Mouse (Mus musculus): Measurements from ENCODE around the gene Lrp2.

Gene Lrp2

DNA sequence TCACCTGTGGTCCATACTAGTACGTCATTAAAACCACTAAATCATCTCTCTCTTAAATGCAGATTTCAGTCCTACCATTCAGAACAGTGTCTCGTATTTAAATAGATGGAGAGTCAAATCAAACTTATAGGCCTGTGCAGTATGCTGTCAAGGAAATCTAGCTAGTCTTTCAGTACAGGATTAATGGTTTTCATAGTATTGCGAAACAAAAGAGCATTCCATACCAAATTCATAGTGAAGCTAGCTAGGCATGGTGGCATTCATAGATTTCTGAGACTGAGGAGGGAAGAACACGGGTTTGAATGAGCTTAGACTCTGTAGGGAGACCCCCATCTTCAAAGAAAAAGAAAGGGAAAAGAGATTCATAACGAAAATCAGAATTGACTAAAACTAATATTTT, 74.1 kb downstream of the Lrp2 start:
- DNase-seq (ENCODE audit: low spot score): no peak

DNA sequence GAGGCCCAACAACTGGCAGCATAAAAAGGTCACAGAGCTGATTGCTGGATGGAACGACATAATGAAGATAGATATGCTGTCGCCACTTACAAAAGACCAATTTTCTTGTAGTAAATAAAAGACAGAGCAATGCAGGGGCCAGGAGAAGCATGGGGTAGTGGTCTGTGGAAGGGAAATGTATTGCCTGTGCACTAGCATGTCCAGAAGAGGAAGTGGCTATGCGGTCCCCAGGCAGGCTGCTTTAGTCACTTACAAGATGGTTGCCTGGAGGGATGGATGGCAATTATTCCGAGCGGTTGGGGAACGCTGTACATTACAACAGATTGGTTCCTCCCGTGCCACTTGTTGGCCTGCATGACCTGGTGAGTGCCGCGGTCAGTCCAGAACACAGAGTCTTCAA, 85.5 kb downstream of the Lrp2 start:
- no peak for DNase-seq (ENCODE audit: low spot score)

DNA sequence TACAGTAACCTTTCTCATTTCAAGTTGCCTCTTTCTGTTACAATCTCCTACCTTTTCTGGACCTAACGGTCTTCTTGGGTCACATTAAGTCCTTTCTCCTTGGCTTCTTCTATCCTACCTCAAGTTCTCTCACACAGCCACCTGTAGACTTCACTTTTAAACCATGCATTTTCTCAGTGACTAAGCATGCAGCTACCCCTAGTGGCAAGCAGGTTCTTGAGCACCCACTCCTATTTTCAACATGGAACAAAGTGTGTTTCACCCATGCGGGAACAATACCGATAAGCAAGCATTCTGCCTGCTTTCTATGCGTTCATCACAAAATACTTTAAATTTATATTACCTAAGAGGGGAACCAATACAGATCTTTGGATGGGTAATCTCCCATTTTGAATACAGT, 92.7 kb downstream of the Lrp2 start:
- DNase-seq (ENCODE audit: low spot score): no peak

DNA sequence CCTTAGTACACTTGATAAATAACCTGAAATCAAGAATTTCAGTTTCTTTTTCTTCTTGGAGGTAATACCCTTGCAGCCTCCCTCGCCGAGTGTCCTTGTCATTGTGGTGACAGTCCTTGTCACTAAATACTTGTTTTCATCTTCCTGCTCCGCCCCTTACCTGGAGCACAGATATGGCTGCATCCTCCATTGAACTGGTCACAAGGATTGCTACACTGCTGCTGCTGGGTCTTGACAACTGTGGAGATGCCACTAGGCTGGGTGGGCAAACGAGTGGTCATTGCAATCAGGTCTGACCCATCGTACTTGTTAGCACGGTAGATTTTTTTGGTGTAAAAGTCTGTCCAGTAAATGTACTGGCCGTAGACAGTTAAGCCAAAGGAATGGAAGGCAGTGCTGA, 104.9 kb downstream of the Lrp2 start:
- DNase-seq (ENCODE audit: low spot score): no peak

DNA sequence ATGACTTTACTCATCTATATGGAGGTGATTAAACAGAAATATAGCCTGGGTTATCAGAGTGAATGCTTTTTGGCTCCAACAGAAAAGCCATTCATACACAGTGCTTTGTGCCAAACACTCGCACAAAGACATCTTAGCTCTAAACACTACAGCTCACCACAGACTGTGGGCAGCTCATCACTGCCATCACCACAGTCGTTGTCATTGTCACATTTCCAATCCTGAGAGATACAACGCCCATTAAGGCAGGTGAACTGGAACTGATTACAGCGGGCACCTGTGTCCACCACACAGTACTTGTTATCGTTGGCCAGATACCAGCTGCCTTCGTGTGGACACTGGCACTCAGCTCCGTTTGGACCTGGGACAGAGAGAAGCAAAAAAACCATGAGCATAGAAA, 106.0 kb downstream of the Lrp2 start:
- no peak for DNase-seq (ENCODE audit: low spot score)

DNA sequence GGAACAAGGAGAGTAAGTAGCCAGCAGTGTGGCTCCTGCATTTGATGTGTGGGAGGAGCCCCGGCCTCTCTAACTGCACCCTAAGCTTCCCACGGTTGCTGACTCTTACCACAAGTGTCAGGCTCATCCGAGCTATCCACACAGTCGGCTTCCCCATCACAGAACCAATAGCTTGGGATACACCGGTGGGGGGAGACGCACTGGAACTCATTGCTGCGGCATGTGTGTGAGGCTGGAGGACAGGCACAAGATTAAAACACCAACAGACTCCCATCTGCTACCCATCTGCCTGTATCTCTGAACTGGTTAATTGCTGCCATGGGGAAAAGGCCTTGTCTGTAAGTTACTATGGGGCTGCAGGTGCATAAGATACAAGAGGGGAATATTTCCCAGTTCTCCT, 109.0 kb downstream of the Lrp2 start:
- DNase-seq (ENCODE audit: low spot score): no peak

DNA sequence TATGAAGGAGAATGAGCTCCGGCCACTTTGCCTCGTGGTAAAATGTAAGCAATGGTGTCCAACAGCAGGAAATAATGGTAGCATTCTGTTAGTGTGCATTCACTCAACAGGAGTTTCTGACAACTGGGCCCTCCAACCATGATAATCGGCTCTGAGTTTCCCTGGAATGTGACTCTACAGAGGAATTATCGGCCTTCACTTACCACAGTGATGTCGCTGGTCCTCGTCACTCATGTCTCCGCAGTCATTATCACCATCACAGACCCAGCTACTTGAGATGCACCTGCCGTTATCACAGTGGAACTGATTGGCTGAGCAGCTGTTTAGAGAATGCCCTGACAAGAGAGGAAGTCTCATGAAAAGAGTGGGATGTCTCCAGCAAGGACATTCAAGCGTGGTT, 110.7 kb downstream of the Lrp2 start:
- no peak for DNase-seq (ENCODE audit: low spot score)

DNA sequence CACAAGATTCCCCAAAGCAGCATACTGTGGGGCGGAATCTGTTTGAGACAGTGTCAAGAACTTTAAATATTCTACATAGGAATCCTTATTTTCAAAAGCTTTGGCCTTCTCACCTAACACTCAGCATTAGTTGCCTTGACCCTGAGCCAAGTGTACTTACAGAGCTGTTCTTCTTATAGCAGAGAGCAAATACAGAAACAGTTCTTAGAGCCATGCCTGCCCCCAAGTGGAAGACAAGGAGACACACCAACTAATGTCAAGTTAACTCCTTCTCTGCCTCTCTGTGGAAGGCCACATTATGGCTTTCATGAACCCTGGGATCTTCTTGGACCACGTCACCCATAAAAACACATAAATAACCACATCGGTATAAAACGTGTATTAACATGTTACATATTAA, 114.0 kb downstream of the Lrp2 start:
- DNase-seq (ENCODE audit: low spot score): no peak

DNA sequence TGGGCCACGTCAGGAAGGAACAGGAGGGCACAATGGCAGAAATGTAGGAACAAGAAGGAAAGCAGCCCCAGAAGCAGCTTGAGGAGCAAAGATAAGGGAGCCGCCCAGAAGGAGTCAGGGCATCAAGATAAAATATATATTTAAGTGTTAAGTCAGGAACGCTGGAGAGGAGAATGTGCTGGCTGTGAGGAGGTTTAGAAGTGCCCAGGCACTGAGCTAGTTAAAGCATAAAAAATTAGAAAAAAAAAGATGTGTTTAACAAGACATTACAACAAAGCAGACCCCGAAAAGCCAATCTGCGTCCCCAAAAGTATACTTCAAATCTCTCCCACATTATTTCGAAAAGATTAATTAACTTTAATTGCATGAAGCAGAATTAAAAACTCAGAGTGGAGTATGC, 122.3 kb downstream of the Lrp2 start:
- no peak for DNase-seq (ENCODE audit: low spot score)

DNA sequence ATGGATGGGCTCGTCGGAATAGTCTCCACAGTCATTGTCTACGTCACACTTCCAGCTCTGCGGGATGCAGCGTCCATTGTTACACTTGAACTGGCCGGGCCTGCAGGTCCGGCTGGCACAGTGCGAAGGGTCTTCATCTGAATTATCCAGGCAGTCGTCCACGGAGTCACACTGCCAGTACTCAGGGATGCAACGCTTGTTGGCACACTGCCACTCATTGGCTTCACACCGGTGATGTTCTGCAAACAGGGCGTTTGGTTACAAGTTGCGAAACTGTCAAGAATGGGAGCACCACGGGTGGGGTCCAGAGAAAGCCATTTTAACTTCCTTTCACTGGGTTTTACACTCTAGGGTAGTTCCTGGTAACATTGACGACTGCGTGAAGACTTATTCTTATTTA, 126.4 kb downstream of the Lrp2 start:
- no peak for DNase-seq (ENCODE audit: low spot score)

DNA sequence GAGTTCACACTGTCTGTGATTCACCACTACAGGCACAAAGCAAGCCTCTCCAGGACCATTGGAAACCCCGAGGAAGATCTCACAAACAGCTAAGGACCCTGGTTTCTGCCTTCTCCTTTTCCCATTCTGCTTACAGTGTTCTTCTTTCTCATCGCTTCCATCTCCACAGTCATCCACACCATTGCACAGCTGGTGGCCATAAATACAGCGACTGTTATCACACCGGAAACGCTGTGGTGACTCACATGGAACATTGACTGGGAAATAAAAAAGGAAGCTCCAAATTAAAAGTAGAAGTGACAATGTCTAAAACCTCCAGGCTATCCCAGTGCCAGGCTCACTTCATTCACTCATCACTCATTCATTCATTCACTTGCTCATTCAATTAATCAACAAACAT, 134.7 kb downstream of the Lrp2 start:
- DNase-seq (ENCODE audit: low spot score): no peak

DNA sequence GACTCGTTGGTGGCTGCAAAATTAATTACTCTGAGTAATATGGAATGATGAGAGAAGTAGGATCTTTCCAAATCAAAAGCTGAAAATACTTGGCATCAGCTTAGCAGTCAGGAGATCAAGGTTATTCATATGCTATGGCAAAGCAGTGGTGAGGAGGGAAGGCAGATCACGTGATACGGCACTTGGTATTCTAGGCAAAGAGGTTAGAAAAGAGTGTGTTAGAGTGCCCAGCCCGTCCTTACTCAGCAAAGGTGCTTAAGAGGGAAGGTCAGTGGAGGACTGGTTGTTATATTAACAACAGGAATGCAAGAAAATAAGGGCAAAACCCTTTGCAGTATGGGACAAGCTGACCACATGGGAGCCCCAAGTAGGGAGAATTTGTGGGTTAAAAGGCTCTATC, 137.3 kb downstream of the Lrp2 start:
- no peak for DNase-seq (ENCODE audit: low spot score)

DNA sequence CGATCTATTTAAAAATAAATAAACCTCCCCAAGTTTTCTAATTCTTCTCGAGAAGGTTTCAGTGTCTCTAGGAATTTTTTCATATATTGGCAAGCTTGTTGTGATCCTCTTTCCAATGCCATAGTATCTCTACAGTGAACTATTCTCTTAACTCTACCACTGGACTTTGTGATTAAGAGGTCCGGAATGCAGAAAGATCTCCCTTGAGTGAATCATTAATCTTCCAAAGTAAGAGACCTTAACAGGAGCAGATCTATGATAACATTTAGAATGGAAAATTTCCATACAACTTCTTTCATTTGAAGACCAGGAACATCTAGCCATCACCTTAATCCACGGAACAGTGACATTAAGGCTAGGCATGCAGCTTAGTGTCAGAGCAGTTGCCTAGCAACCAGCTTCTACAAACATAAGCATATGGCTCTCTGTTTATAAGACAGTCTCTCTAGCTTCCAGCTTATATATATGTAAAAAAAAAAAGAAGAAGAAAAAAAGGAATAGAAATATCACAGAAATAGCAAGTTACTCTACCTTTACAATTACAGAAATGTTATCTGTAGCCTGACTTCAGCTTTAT, 139.9 kb downstream of the Lrp2 start:
- no peak for DNase-seq (ENCODE audit: low spot score)

DNA sequence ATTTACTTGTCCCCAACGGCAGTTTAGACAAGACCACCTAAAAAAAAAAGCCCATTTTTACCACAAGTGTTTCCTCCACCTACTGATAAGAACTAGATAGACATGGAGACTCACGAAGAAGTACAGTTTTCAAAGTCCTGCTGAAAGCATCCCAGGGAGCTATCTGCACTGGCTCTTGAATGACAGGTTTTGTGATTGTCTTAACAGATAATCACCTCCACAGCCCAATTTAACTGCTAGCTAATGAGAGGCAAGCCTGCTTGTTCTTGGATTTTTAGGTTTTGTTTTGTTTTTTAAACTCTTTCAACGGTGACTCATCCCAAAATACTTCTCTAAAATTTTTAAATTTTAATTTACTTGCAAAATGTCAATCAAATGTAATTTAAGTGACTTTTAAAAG, 144.2 kb downstream of the Lrp2 start:
- DNase-seq (ENCODE audit: low spot score): no peak

DNA sequence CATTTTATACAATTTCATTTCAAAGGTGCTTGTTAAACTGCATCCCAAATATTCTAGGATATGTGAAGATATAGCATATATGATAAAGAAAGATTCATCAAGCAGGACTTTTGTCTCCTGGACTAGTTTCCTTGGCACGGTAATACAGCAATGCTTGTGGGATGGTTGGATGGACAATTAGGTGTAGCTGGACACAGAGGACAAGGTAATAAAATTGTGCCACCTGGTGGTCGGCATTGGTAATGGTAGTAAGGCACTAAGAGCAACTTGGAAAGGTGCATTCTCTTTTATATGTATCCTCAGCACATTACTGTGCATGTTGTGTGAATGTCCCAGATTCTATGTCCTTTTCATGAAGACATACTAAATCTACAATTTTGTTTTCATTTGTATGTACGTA, 157.7 kb downstream of the Lrp2 start:
- no peak for DNase-seq (ENCODE audit: low spot score)

DNA sequence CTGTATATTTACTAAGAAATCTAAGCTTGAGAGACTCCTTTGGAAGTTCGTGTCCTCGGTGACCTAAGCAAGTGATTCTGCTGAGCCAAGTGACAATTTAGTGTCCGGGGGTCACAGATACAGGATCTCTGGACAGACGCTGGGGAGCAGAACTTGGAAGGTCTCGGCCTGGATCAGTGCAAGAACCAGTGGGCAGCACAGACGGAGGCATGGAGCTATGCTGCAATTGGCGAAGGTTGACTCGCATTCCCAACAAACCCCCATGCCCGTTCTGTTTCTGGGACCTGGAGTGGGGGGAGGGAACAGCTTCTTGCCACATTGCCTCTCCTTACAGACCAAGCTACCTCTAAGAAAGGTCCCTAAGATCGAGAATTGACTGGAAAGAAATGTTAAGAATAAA, 158.7 kb downstream of the Lrp2 start:
- no peak for DNase-seq (ENCODE audit: low spot score)

DNA sequence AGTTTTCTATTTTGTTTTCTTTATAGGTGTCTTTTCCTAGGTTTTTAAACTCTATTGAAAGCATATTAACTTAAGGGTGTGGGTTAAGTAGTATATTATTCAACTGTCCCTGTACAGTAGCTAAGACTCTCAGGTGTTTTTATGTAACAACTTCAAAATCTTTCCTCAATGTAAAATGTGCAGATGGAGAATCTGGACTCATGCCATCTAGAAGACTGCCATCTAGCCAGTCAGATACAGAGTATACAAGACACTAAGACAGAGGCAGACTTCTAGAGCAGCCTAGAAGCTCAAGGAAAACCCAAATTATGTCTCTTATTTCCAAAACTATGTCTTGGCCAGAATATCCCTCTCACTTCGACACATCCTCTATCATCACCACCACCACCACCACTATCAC, 159.8 kb downstream of the Lrp2 start:
- no peak for DNase-seq (ENCODE audit: low spot score)

DNA sequence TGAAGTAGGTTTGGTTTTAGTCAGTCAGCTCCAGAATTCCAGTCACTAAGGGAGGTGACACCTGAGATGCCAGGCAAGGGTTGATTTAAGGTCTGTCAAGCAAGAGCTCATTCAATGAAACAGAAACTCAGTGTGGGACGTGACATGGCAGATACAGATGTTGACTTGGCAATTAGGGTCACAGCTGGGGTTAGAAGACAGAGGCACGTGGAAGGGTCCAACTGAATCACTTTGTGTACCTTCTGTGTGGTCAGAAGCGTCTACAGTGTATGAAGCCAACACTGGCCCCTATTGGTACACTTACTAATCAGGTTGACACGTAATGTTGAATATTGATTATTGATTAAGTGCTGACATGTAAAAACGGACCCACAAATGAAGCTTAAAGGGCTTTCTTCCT, 161.0 kb downstream of the Lrp2 start:
- DNase-seq (ENCODE audit: low spot score): no peak

DNA sequence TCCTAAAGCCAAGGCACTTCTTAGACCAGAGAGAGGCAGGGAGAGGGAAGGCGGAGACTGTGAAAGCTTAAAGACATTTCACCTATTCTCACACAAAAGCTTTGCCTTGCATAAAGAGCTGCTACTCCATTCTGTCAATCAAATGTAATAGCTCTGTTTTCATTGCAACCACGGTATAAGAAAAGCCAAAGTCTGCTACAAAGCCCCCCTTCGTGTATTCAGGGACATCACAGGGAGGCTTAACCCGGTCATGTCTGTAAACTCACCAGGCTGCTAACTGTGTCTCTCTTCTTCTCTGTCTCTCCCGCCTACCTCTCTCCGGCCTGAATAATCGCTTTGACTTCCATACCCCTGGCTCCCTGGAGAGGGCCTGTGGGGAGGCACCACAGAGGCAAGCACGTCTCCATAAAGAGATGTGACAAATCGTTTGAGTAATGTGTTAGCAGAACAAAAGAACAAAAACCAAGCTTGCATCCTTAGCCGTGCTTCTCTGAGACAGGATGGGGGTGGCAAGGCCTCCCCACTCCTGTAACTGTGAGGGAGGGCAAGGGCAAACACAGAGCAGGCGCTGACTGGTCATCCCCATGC, 167.5 kb downstream of the Lrp2 start:
- no peak for DNase-seq (ENCODE audit: low spot score)

DNA sequence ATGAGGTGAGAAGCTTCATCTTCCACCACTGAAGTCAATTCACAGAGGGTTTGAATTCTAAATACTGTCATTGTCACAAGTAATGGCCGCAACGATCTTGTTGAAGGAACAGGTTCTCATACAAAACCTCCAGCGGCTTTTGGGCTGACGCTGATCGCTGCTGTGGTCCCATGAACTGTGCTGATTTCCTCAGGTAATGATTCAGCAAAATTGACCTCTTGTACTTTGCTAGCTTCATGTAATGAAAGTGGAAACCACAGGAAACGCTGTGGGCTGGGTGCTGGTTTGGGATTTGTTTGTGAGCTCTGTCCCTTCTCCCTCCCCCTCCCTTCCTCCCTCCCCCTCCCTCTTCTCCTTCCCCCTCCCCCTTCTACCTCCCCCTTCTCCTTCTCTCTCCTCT, 170.8 kb downstream of the Lrp2 start:
- no peak for DNase-seq (ENCODE audit: low spot score)

DNA sequence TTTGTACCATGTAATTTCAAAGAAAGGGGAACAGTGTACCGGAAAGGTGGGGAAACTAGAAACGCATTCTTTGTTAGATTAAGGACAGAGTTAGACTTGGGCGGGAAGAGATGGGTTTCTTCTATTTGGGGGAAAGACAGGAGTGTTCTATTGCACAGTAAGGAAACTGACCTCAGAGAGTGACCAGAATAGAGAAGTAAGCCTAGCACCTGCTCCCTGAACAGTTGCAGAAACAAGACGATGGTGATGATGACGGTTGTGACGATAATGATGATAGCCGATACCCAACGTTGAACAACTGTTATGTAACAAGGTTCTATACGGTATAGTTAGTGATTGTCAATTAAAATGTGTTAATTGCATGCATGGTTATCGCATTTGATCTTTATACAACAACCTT, 171.3 kb downstream of the Lrp2 start:
- DNase-seq (ENCODE audit: low spot score): no peak

DNA sequence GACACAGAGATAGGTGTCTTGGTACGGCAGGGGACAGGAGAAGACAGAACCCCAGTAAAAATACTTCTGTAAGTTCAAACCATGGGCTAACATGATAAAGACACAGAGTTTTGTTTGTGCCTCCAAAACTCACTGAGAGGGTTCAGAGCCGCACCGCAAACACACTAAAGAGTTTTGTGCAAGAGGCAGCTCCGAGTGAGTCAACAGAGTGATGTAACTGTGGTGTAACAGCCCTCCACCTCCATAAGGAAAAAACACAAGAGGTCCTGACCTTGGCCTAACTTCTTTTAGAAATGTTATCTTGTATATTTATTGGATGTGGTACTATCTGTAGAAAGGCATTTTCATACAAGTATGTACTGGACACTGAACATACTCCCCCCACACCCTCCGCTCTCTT, 180.2 kb downstream of the Lrp2 start:
- no peak for DNase-seq (ENCODE audit: low spot score)

DNA sequence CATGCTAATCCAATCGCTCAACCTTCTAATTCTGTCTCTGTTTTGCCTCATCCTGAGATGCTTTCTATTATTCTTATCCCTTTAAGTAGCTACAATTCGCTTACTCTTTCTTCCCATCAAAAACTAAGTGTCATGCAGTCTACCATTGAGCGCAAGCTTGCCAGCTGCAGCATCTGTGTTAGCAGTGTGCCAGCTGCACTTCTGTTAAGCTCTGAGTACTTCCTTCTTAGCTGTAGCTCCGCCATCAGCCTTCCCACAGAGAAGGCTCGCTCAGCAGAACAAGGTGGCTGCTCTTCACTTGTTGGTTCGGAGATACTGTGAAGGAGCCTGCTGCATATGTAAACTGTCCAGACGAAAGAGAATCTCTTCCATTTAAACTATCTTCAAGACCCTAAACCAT, 183.6 kb downstream of the Lrp2 start:
- no peak for DNase-seq (ENCODE audit: low spot score)

DNA sequence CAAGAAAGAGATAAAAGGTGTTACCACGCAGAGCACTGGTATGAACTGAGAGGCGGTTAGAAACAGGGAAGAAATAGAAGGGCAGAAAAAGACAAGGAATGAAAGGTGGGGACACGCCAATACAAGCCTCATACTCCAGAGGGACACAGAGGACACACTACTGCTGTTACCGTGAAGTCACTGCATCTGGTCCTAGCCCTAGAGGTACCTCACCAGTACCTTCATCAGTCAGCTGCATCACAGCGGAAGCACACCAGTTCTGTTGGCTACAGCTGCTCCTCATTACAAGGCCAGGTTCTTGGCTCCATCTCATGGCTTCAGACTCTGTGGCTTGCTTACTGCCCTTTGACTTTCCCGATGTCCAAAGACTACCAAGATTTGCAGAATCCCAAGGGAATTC, 184.0 kb downstream of the Lrp2 start:
- no peak for DNase-seq (ENCODE audit: low spot score)
